Mouse (Mus musculus): Measurements from ENCODE around the gene Rgl2. TPM values are rescaled to one million over a fixed set of nuclear protein-coding genes. Genes with fewer than 3 reads are reported as not detected.
"Not testable (repeated sequence)": the region's sequence is repeated elsewhere in the genome, so short reads cannot be mapped to it uniquely, and the experiment has no call there.

The Rgl2 gene
- total and polyA plus RNA-seq, 3 experiments, result 27.0 to 145 (median 35.5) TPM

DNA sequence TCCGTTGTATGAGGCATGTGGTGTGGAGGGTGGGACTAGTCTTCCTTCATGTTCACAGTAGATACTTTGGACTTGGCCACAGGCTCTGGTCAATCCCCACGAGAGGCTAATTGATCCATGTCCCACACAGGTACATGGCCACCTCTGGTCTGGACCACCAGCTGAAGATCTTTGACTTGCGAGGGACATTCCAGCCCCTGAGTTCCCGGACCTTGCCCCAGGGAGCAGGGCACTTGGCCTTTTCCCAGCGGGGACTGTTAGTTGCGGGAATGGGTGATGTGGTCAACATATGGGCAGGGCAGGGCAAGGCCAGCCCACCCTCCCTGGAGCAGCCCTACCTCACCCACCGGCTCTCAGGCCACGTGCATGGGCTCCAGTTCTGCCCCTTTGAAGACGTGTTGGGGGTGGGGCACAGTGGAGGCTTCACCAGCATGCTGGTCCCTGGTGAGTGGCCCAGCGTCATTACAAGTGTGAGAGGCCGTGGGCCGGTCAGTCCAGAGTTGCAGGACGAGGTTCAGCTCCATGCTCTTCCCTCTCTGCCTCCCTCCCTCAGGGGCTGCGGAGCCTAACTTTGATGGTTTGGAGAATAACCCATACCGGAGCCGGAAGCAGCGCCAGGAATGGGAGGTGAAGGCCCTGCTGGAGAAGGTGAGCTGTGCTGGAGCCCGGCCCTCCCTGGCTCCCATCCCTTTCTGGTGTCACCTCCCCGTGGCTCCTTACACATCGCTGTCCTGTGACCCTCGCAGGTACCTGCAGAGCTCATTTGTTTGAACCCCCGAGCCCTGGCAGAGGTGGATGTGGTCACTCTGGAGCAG, 19.0 kb downstream of the Rgl2 start:
- TF ChIP-seq CTCF (IDR thresholded peaks at IDR 0.05; ENCODE audit: low read depth, low read length) (no peak), TAL1 (conservative IDR thresholded peaks at IDR 0.05; ENCODE audit: low read depth, low read length) (no peak), GATA2 (IDR thresholded peaks at IDR 0.05; ENCODE audit: borderline replicate concordance, low read depth, low read length) (no peak), GATA1 (IDR thresholded peaks at IDR 0.05; ENCODE audit: borderline replicate concordance, low read length) (no peak), POLR2AphosphoS5 (IDR thresholded peaks at IDR 0.05; ENCODE audit: insufficient replicate concordance, low read depth, low read length) (no peak)
- H3K4me1 ChIP-seq (ENCODE audit: insufficient read depth, low read depth, low read length), result peaks cover 71% of the 10 kb centered on the region
- DNase-seq (ENCODE audit: low spot score) (no peak), ATAC-seq (ENCODE audit: extremely low read depth, insufficient number of reproducible peaks, low FRiP score, poor library complexity, severe bottlenecking) (no peak)
- no peak overlapping the region; the same call in 1 of the 2 replicates for H3K4me3 ChIP-seq (ENCODE audit: low read depth, low read length)
- H3K27me3 ChIP-seq (ENCODE audit: insufficient read depth, low read length), result no peaks in the 10 kb centered on the region
- H3K36me3 ChIP-seq (replicated peaks), result peaks cover 97% of the 10 kb centered on the region
- H3K9me3 ChIP-seq (replicated peaks), result no peaks in the 10 kb centered on the region

DNA sequence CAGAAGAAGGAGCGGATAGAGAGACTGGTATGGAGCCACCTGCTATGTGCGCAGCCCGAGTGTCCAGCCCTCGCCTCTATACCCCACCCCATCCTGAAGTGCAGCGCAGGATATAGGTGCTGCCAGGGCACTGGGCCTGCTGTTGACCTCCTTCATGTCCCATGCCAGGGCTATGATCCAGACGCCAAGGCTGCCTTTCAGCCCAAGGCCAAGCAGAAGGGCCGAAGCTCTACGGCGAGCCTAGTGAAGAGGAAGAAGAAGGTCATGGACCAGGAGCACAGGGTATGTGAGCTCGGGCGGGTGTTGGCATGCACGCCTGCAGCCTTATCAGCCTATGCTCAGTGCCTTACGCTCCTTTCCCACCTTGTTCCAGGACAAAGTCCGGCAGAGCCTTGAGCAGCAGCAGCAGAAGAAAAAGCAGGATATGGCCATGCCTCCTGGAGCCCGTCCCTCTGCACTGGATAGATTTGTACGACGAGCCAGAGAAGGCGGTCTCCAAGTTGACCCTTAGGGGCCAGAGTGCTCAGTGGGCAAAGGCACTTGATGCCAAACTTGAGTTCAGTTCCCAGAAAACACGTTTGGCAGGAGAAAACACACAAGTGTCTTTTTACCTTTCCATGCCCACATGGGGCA, 19.7 kb downstream of the Rgl2 start:
- DNase-seq (ENCODE audit: low spot score) (no peak), ATAC-seq (ENCODE audit: extremely low read depth, insufficient number of reproducible peaks, low FRiP score, poor library complexity, severe bottlenecking) (no peak)
- no peaks in the 10 kb centered on the region for H3K9me3 ChIP-seq (replicated peaks)
- H3K4me1 ChIP-seq (ENCODE audit: insufficient read depth, low read depth, low read length), result peaks cover 70% of the 10 kb centered on the region
- no peak overlapping the region; the same call in 1 of the 2 replicates for H3K4me3 ChIP-seq (ENCODE audit: low read depth, low read length)
- no peak for TF ChIP-seq GATA2 (IDR thresholded peaks at IDR 0.05; ENCODE audit: borderline replicate concordance, low read depth, low read length)
- no peak for TF ChIP-seq TAL1 (conservative IDR thresholded peaks at IDR 0.05; ENCODE audit: low read depth, low read length)
- TF ChIP-seq POLR2AphosphoS5 (IDR thresholded peaks at IDR 0.05; ENCODE audit: insufficient replicate concordance, low read depth, low read length), result no peak
- no peak for TF ChIP-seq GATA1 (IDR thresholded peaks at IDR 0.05; ENCODE audit: borderline replicate concordance, low read length)
- TF ChIP-seq CTCF (IDR thresholded peaks at IDR 0.05; ENCODE audit: low read depth, low read length), result no peak
- H3K36me3 ChIP-seq (replicated peaks), result peaks cover 98% of the 10 kb centered on the region
- no peaks in the 10 kb centered on the region for H3K27me3 ChIP-seq (ENCODE audit: insufficient read depth, low read length)

DNA sequence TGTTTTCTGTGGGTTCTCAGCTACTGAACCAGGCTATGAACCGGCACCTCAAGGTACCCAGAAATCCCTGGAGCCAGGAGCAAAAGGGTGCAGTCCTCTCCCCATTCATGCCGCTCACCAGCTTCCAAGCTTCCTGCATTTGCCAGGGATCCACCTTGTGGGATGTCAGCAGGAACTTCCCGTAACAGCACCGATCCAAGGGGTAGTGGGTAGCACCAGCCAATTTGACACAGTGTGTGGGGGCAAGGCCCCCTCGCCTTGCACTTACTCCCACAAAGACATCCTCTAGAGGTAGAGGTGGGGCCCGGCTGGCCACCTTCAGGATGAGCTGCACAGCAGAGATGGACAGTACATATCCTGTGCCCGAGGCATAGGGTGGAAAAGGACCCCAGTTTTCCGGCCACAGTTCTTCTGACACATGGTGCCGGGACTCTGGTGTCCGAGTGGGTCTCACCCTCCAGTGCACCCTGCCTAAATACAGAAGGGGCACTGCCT, 20.8 kb downstream of the Rgl2 start:
- Histone ChIP-seq H3K36me3 (replicated peaks) (peaks cover 98% of the 10 kb centered on the region), H3K4me1 (ENCODE audit: insufficient read depth, low read depth, low read length) (peaks cover 64% of the 10 kb centered on the region), H3K9me3 (replicated peaks) (no peaks in the 10 kb centered on the region), H3K4me3 (ENCODE audit: low read depth, low read length) (peak overlapping the region; percentile 93; the same call in 1 of the 2 replicates), H3K27me3 (ENCODE audit: insufficient read depth, low read length) (no peaks in the 10 kb centered on the region)
- TF ChIP-seq TAL1 (conservative IDR thresholded peaks at IDR 0.05; ENCODE audit: low read depth, low read length) (no peak), POLR2AphosphoS5 (IDR thresholded peaks at IDR 0.05; ENCODE audit: insufficient replicate concordance, low read depth, low read length) (no peak), CTCF (IDR thresholded peaks at IDR 0.05; ENCODE audit: low read depth, low read length) (no peak)
- DNase-seq (ENCODE audit: low spot score) (no peak), ATAC-seq (ENCODE audit: extremely low read depth, insufficient number of reproducible peaks, low FRiP score, poor library complexity, severe bottlenecking) (no peak)

DNA sequence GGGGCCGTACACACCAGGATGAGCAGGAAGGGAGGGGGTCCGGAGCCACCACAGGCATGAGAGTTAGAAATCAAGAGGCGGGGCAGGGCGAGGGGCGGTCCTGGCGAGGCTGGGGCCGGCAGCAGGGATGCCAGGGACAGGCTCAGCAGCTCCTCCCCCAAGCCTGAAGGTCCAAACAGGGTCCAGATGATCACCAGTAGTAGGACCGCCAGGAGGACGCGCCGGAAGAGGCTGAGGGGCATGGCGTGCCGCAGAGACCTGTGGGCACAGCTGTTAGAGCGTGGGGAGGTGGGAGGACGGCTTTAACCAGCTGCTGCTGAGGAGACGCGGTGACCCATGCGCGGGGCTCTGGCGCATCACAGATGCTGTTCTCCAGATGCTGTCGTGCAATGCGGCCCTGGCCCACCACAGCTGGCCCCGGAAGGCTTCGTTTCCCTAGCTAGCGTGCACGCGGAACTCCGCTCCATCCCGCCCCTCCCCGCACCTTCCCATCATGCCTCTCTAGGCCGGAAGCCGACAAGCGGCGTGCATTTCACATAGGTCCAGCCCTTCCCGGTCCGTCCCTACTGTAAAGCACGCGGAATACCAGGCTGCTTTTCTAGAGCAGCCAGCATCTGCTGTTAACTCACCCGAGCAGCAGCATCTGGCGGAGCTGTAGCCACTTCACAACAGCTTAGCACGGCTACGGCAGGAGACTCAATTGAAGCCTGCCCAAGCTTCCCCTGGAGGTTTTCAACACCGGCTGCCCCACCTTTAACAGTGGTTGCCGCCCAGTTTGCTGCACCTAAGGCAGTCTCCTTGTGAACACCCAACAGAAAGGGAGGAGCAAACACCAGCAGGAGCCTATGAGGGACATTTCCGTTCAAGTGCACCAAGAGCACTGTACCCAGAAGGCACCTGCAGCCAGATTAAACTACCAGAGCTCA, 21.9 kb downstream of the Rgl2 start, which contains the start of gene B3galt4:
TSS of gene B3galt4 (minus strand) at position 468 of the 926 bp plus-strand sequence.
- H3K27me3 ChIP-seq (ENCODE audit: insufficient read depth, low read length), result no peaks in the 10 kb centered on the region
- peak; percentile 50 for ATAC-seq (ENCODE audit: extremely low read depth, insufficient number of reproducible peaks, low FRiP score, poor library complexity, severe bottlenecking)
- no peaks in the 10 kb centered on the region for H3K9me3 ChIP-seq (replicated peaks)
- H3K36me3 ChIP-seq (replicated peaks), result peaks cover 88% of the 10 kb centered on the region
- H3K4me3 ChIP-seq (ENCODE audit: low read depth, low read length), result peak within 1 kb of the TSS; percentile 93
- TF ChIP-seq GATA2 (IDR thresholded peaks at IDR 0.05; ENCODE audit: borderline replicate concordance, low read depth, low read length), result no peak
- peak; percentile 97 for TF ChIP-seq POLR2AphosphoS5 (IDR thresholded peaks at IDR 0.05; ENCODE audit: insufficient replicate concordance, low read depth, low read length)
- H3K4me1 ChIP-seq (ENCODE audit: insufficient read depth, low read depth, low read length), result peaks cover 64% of the 10 kb centered on the region
- DNase-seq (ENCODE audit: low spot score), result peak; percentile 56

DNA sequence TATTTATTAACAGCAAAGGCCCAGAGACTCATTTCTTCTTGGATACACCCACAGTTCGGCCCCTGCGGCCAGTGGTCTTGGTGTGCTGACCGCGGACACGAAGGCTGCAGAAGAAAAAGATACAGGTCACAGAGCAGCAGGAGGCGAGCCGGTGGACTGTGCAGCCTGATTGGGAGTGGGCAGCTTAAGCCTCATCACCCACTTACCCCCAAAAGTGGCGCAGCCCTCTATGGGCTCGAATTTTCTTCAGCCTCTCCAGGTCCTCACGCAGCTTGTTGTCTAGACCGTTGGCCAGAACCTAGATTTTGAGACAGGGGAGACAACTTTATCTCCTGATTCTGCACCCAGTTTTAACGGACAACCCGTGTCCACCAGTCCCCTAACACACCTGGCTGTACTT, 22.7 kb downstream of the Rgl2 start:
- ATAC-seq (ENCODE audit: extremely low read depth, insufficient number of reproducible peaks, low FRiP score, poor library complexity, severe bottlenecking); DNase-seq (ENCODE audit: low spot score); H3K9me3 ChIP-seq (replicated peaks); H3K27me3 ChIP-seq (ENCODE audit: insufficient read depth, low read length): not testable (repeated sequence)
- H3K36me3 ChIP-seq (replicated peaks), result peaks cover 81% of the 10 kb centered on the region
- peaks cover 69% of the 10 kb centered on the region for H3K4me1 ChIP-seq (ENCODE audit: insufficient read depth, low read depth, low read length)
- peak overlapping the region; percentile 93 for H3K4me3 ChIP-seq (ENCODE audit: low read depth, low read length)

DNA sequence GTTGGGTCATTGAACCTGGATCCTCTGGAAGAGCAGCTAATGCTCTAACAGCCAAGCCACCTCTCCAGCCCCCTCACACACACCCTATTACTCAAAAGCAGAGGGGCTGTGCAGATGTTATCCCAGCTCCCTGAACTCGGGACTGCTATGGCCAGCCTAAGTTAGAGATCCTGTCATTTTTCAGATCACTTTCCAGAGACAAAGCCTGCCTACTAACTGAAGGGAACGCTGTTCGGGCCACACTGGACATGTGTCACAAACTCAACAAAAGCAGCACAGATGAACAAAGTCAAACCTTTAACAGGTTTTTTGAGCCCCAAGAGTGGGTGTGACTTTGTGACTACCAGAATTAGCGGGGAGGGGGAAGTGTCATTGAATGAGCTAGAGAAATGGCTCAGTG, 23.5 kb downstream of the Rgl2 start:
- no peaks in the 10 kb centered on the region for H3K9me3 ChIP-seq (replicated peaks)
- H3K36me3 ChIP-seq (replicated peaks), result peaks cover 81% of the 10 kb centered on the region
- peak overlapping the region; percentile 93 for H3K4me3 ChIP-seq (ENCODE audit: low read depth, low read length)
- no peak for DNase-seq (ENCODE audit: low spot score)
- TF ChIP-seq GATA1 (IDR thresholded peaks at IDR 0.05; ENCODE audit: borderline replicate concordance, low read length), result no peak
- no peak for TF ChIP-seq GATA2 (IDR thresholded peaks at IDR 0.05; ENCODE audit: borderline replicate concordance, low read depth, low read length)
- no peak; the same call in 1 of the 2 replicates for TF ChIP-seq POLR2AphosphoS5 (IDR thresholded peaks at IDR 0.05; ENCODE audit: insufficient replicate concordance, low read depth, low read length)
- no peak for TF ChIP-seq TAL1 (conservative IDR thresholded peaks at IDR 0.05; ENCODE audit: low read depth, low read length)
- TF ChIP-seq CTCF (IDR thresholded peaks at IDR 0.05; ENCODE audit: low read depth, low read length), result no peak
- H3K4me1 ChIP-seq (ENCODE audit: insufficient read depth, low read depth, low read length), result peaks cover 70% of the 10 kb centered on the region
- ATAC-seq (ENCODE audit: extremely low read depth, insufficient number of reproducible peaks, low FRiP score, poor library complexity, severe bottlenecking), result no peak
- no peaks in the 10 kb centered on the region for H3K27me3 ChIP-seq (ENCODE audit: insufficient read depth, low read length)

Measured in G1E (cell line).